In the genomic region with DNA sequence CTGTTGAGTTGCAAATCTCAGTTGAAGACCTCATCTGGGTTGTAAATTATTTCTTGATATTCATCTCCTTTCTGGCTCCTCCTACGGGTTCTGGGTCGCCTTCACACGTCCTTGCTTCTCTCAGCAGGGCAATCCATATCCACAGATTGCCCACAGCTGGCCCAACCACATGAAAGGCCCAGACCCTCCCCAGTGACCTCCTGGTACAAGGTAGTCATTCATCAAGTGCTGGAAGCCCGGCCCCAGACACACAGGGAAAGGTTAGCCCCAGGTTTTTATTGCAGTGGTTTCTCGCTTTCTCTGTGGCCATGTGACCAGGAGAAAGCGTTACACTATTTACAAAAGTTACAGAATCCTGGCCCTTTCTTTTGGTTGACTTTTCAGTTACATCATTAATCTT, we compare ENCODE assay signal across 25 mouse cellular contexts.
DNase-seq lines count a peak whose midpoint lies in the region; ATAC-seq and TF ChIP-seq lines count a peak whose summit lies in the region.
"Had no signal": no experiment of that assay in that cellular context is flagged by ENCODE, and none has a peak within 500 bp of the region (broad histone marks: within the 10 kb centered on the region; RNA-seq: fewer than 3 reads in every experiment).

No protein-coding gene starts in this region.

- WGBS in kidney, embryonic 16.5 days: 14% methylated on average over 6 of the region's 6 CpGs
- 10% methylated on average over 6 of the region's 6 CpGs for WGBS in limb, embryonic 14.5 days

- H3K36me3 ChIP-seq in kidney, embryonic 16.5 days (ENCODE audit: insufficient read depth, low read length): no peaks in the 10 kb centered on the region
- H3K36me3 ChIP-seq in limb, embryonic 14.5 days (ENCODE audit: control insufficient read depth, insufficient read depth, low read length): no peaks in the 10 kb centered on the region
- H3K36me3 ChIP-seq: forebrain, embryonic 12.5 days; heart, embryonic 15.5 days; liver, embryonic 13.5 days; midbrain, embryonic 12.5 days; neural tube, embryonic 13.5 days had no signal

- no peak for TF ChIP-seq POLR2A in limb, embryonic 14.5 days (IDR thresholded peaks at IDR 0.05; ENCODE audit: borderline replicate concordance, extremely low read depth, insufficient read depth, insufficient read length)

- H3K9me3 ChIP-seq in kidney, embryonic 16.5 days (ENCODE audit: low read length): no peaks in the 10 kb centered on the region
- no peaks in the 10 kb centered on the region for H3K9me3 ChIP-seq in limb, embryonic 14.5 days (ENCODE audit: control insufficient read depth, low read length)
- H3K9me3 ChIP-seq: forebrain, embryonic 12.5 days; heart, embryonic 15.5 days; liver, embryonic 13.5 days; midbrain, embryonic 12.5 days; neural tube, embryonic 13.5 days had no signal

- peak; percentile 89 for ATAC-seq in kidney, embryonic 16.5 days (ENCODE audit: low FRiP score, low TSS enrichment)
- ATAC-seq in limb, embryonic 14.5 days (ENCODE audit: low FRiP score, low read depth): no peak
- ATAC-seq: CD4-positive, CD25-positive, alpha-beta regulatory T cell, adult 4 months; hindbrain, postnatal 0 days; intestine, postnatal 0 days; Patski had no signal

- DNase-seq in adrenal gland, postnatal 10 days: peak; percentile 24
- no peak for DNase-seq in adrenal gland, adult 18-20 months (ENCODE audit: low spot score in 2 of 2)
- no peak for DNase-seq in kidney, adult 8-10 months
- peak; percentile 76 for DNase-seq in embryo, embryonic 11 days
- DNase-seq in limb, embryonic 14.5 days (ENCODE audit: low spot score): peak; percentile 44
- no peak for DNase-seq in cerebellum, adult 11-12 months
- no peak for DNase-seq in left cerebral cortex, adult 8-10 months (ENCODE audit: low spot score in 2 of 2)
- DNase-seq: cerebellum, postnatal 14 days; gastrocnemius, postnatal 14 days; heart, adult 2 months; heart, postnatal 4 days; liver, embryonic 13.5 days; lung, embryonic 14.5 days; lung, postnatal 36 days; right cerebral cortex, postnatal 25 days; thymus, postnatal 4 days had no signal

- H3K4me2 ChIP-seq in kidney, embryonic 16.5 days (replicated peaks; ENCODE audit: low read depth, low read length): no peak overlapping the region
- H3K4me2 ChIP-seq in limb, embryonic 14.5 days (replicated peaks; ENCODE audit: low read depth, low read length, severe bottlenecking): no peak overlapping the region
- H3K4me2 ChIP-seq: forebrain, embryonic 12.5 days; heart, embryonic 15.5 days; liver, embryonic 13.5 days; lung, embryonic 14.5 days; midbrain, embryonic 12.5 days; neural tube, embryonic 13.5 days had no signal

- no peak overlapping the region for H3K4me3 ChIP-seq in kidney, embryonic 16.5 days (ENCODE audit: low read length)
- no peak overlapping the region for H3K4me3 ChIP-seq in limb, embryonic 14.5 days (replicated peaks; ENCODE audit: low read length)
- H3K4me3 ChIP-seq: forebrain, embryonic 12.5 days; heart, adult 2 months; heart, embryonic 15.5 days; liver, embryonic 13.5 days; midbrain, embryonic 12.5 days; neural tube, embryonic 13.5 days had no signal

- no peaks in the 10 kb centered on the region for H3K27me3 ChIP-seq in kidney, embryonic 16.5 days (ENCODE audit: insufficient read depth, low read length)
- H3K27me3 ChIP-seq in limb, embryonic 14.5 days (ENCODE audit: control insufficient read depth, insufficient read depth, low read length): no peaks in the 10 kb centered on the region
- H3K27me3 ChIP-seq: forebrain, embryonic 12.5 days; liver, embryonic 13.5 days; midbrain, embryonic 12.5 days; neural tube, embryonic 13.5 days had no signal

- H3K27ac ChIP-seq in kidney, embryonic 16.5 days (ENCODE audit: low read length): 0 out of 2 replicates have a peak overlapping the region, but pooled peaks have one; percentile 6
- H3K27ac ChIP-seq in limb, embryonic 14.5 days (replicated peaks; ENCODE audit: low read depth, low read length): no peak overlapping the region
- H3K27ac ChIP-seq: forebrain, embryonic 12.5 days; heart, adult 2 months; heart, embryonic 15.5 days; hindbrain, postnatal 0 days; liver, embryonic 13.5 days; midbrain, embryonic 12.5 days; neural tube, embryonic 13.5 days had no signal

- peaks cover 7% of the 10 kb centered on the region; the same call in 1 of the 2 replicates for H3K4me1 ChIP-seq in kidney, embryonic 16.5 days (ENCODE audit: insufficient read depth, low read length)
- no peaks in the 10 kb centered on the region for H3K4me1 ChIP-seq in limb, embryonic 14.5 days (ENCODE audit: control insufficient read depth, insufficient read depth, low read length)
- H3K4me1 ChIP-seq: forebrain, embryonic 12.5 days; heart, embryonic 15.5 days; liver, embryonic 13.5 days; midbrain, embryonic 12.5 days; neural tube, embryonic 13.5 days had no signal

- H3K9ac ChIP-seq in kidney, embryonic 16.5 days (replicated peaks; ENCODE audit: low read length): no peak overlapping the region
- H3K9ac ChIP-seq in limb, embryonic 14.5 days (ENCODE audit: low read depth, low read length, severe bottlenecking): no peak overlapping the region
- H3K9ac ChIP-seq: forebrain, embryonic 12.5 days; heart, embryonic 15.5 days; liver, embryonic 13.5 days; lung, embryonic 14.5 days; midbrain, embryonic 12.5 days; neural tube, embryonic 13.5 days had no signal

Comparison
In these comparisons a context has a peak if more than half of its experiments do, and no peak if none do; other contexts are left out.
1. DNase-seq: peak in adrenal gland, postnatal 10 days (single experiment), embryo, embryonic 11 days (single experiment) and limb, embryonic 14.5 days (single experiment); none in adrenal gland, adult 18-20 months (0 of 2), kidney, adult 8-10 months (0 of 2), cerebellum, adult 11-12 months (single experiment) and left cerebral cortex, adult 8-10 months (0 of 2).